ENCODE assay signal across 30 mouse cellular contexts in genomic region chr5:28263852-28264251, GRCm38 (mm10). TPM values are rescaled to one million over a fixed set of nuclear protein-coding genes. Genes with fewer than 3 reads are reported as not detected.
DNase-seq lines count a peak whose midpoint lies in the region; ATAC-seq and TF ChIP-seq lines count a peak whose summit lies in the region.
"Had no signal": no experiment of that assay in that cellular context is flagged by ENCODE, and none has a peak within 500 bp of the region (broad histone marks: within the 10 kb centered on the region; RNA-seq: fewer than 3 reads in every experiment).

No protein-coding gene starts in this region.

- H3K4me2 ChIP-seq in hindbrain, postnatal 0 days (ENCODE audit: low read depth, low read length): no peak overlapping the region
- H3K4me2 ChIP-seq in hindbrain, embryonic 11.5 days (replicated peaks; ENCODE audit: low read depth, low read length): no peak overlapping the region
- H3K4me2 ChIP-seq: embryonic facial prominence, embryonic 12.5 days; embryonic facial prominence, embryonic 15.5 days; forebrain, embryonic 12.5 days had no signal

- WGBS in hindbrain, postnatal 0 days: 19% methylated on average over 1 of the region's 1 CpGs
- 17% methylated on average over 1 of the region's 1 CpGs for WGBS in hindbrain, embryonic 11.5 days
- 42% methylated on average over 1 of the region's 1 CpGs for WGBS in embryonic facial prominence, embryonic 10.5 days

- no peak for TF ChIP-seq CTCF in hindbrain, postnatal 0 days (IDR thresholded peaks at IDR 0.05; ENCODE audit: low read depth)

- no peaks in the 10 kb centered on the region for H3K9me3 ChIP-seq in hindbrain, postnatal 0 days (ENCODE audit: low read length)
- no peaks in the 10 kb centered on the region for H3K9me3 ChIP-seq in hindbrain, embryonic 11.5 days (ENCODE audit: control insufficient read depth, low read length)
- H3K9me3 ChIP-seq in embryonic facial prominence, embryonic 10.5 days: no peaks in the 10 kb centered on the region
- H3K9me3 ChIP-seq: embryonic facial prominence, embryonic 12.5 days; embryonic facial prominence, embryonic 15.5 days; forebrain, embryonic 10.5 days; forebrain, embryonic 12.5 days; G1E had no signal

- H3K4me3 ChIP-seq in hindbrain, postnatal 0 days (ENCODE audit: low read length): no peak overlapping the region
- no peak overlapping the region for H3K4me3 ChIP-seq in hindbrain, embryonic 11.5 days (ENCODE audit: low read depth, low read length)
- H3K4me3 ChIP-seq in embryonic facial prominence, embryonic 10.5 days: no peak overlapping the region
- H3K4me3 ChIP-seq: embryonic facial prominence, embryonic 12.5 days; embryonic facial prominence, embryonic 15.5 days; erythroblast, embryonic 14.5 days; forebrain, embryonic 10.5 days; forebrain, embryonic 12.5 days had no signal

- DNase-seq in hindbrain, postnatal 0 days (ENCODE audit: low spot score): peak; percentile 25
- no peak for DNase-seq in hindbrain, embryonic 11.5 days (ENCODE audit: low spot score)
- peak; percentile 5 for DNase-seq in embryonic facial prominence, embryonic 10.5 days (ENCODE audit: low spot score)
- peak; percentile 72 for DNase-seq in retina, embryonic 14.5 days (ENCODE audit: low spot score)
- DNase-seq in urinary bladder, postnatal 4 days (ENCODE audit: low spot score in 2 of 2): no peak
- DNase-seq in adrenal gland, postnatal 10 days: no peak
- DNase-seq: adrenal gland, adult 8-10 months; adrenal gland, postnatal 25 days; B cell, adult 2 months; cerebellum, adult 11 months; cerebellum, adult 18-20 months; cerebellum, adult 8-10 months; cerebellum, adult 9-11 months; cerebellum, postnatal 14 days; cerebellum, postnatal 36 days; embryo, embryonic 11 days had no signal

- no peaks in the 10 kb centered on the region for H3K27me3 ChIP-seq in hindbrain, postnatal 0 days (ENCODE audit: insufficient read depth, low read length)
- H3K27me3 ChIP-seq in hindbrain, embryonic 11.5 days (ENCODE audit: control insufficient read depth, insufficient read depth, low read length): no peaks in the 10 kb centered on the region
- no peaks in the 10 kb centered on the region for H3K27me3 ChIP-seq in embryonic facial prominence, embryonic 10.5 days (replicated peaks; ENCODE audit: low read depth, poor library complexity, severe bottlenecking)
- H3K27me3 ChIP-seq: CH12.LX; embryonic facial prominence, embryonic 15.5 days; forebrain, embryonic 12.5 days had no signal

- no peak overlapping the region for H3K9ac ChIP-seq in hindbrain, postnatal 0 days (replicated peaks; ENCODE audit: low read length)
- H3K9ac ChIP-seq in hindbrain, embryonic 11.5 days (ENCODE audit: low read depth, low read length): no peak overlapping the region
- H3K9ac ChIP-seq: embryonic facial prominence, embryonic 12.5 days; embryonic facial prominence, embryonic 15.5 days; forebrain, embryonic 12.5 days had no signal

- H3K36me3 ChIP-seq in hindbrain, postnatal 0 days (ENCODE audit: insufficient read depth, low read length): no peaks in the 10 kb centered on the region
- H3K36me3 ChIP-seq in hindbrain, embryonic 11.5 days (ENCODE audit: control insufficient read depth, insufficient read depth, low read length): no peaks in the 10 kb centered on the region
- H3K36me3 ChIP-seq in embryonic facial prominence, embryonic 10.5 days (replicated peaks): no peaks in the 10 kb centered on the region
- H3K36me3 ChIP-seq: embryonic facial prominence, embryonic 12.5 days; embryonic facial prominence, embryonic 15.5 days; forebrain, embryonic 10.5 days; forebrain, embryonic 12.5 days; G1E had no signal

- H3K4me1 ChIP-seq in hindbrain, postnatal 0 days (ENCODE audit: insufficient read depth, low read length): 0 out of 2 replicates have a peak, but pooled peaks cover 5% of the 10 kb centered on the region
- no peaks in the 10 kb centered on the region for H3K4me1 ChIP-seq in hindbrain, embryonic 11.5 days (replicated peaks; ENCODE audit: control insufficient read depth, insufficient read depth, low read length)
- H3K4me1 ChIP-seq in embryonic facial prominence, embryonic 10.5 days: peaks cover 5% of the 10 kb centered on the region
- H3K4me1 ChIP-seq: embryonic facial prominence, embryonic 12.5 days; embryonic facial prominence, embryonic 15.5 days had no signal

- no peak for ATAC-seq in hindbrain, postnatal 0 days
- no peak for ATAC-seq in hindbrain, embryonic 11.5 days (ENCODE audit: low FRiP score)
- ATAC-seq: activated CD4-positive, CD25-positive, alpha-beta regulatory T cell, adult 4 months; CD4-positive, CD25-positive, alpha-beta regulatory T cell, adult 4 months; forebrain, embryonic 14.5 days; forebrain, embryonic 16.5 days; Patski had no signal

- H3K27ac ChIP-seq in hindbrain, postnatal 0 days: no peak overlapping the region
- H3K27ac ChIP-seq in hindbrain, embryonic 11.5 days (ENCODE audit: low read depth, low read length): no peak overlapping the region
- H3K27ac ChIP-seq in embryonic facial prominence, embryonic 10.5 days (replicated peaks): no peak overlapping the region
- H3K27ac ChIP-seq: embryonic facial prominence, embryonic 12.5 days; embryonic facial prominence, embryonic 15.5 days; forebrain, embryonic 10.5 days; forebrain, embryonic 12.5 days had no signal

RNA-seq across cellular contexts. Expression of gene Cnpy1, which starts 18.2 kb away (rescaled TPM):
- 43.9 and 45.6 TPM in 2 replicates for total RNA-seq in hindbrain, postnatal 0 days (2014; rRNA removed)
- polyA plus RNA-seq in hindbrain, postnatal 0 days (2015; fragmentation: Nextera tagmentation; extraction: Ambion mirVana): 31.7 and 36.9 TPM in 2 replicates
- polyA plus RNA-seq in hindbrain, embryonic 11.5 days (2014; fragmentation: Nextera tagmentation; extraction: Ambion mirVana): 63.4 and 73.6 TPM in 2 replicates
- 1.3 and 5.3 TPM in 2 replicates for polyA plus RNA-seq in embryonic facial prominence, embryonic 10.5 days (2016; fragmentation: Nextera tagmentation; extraction: Ambion mirVana)
- total RNA-seq in adrenal gland, postnatal 10 days (2021): under 1 TPM; 0.09 to 0.15 TPM
- total RNA-seq: adrenal gland, adult 18-20 months; adrenal gland, adult 8-10 months; adrenal gland, postnatal 25 days; common myeloid progenitor, adult 5-6 weeks had no signal
- polyA plus RNA-seq: activated CD4-positive, CD25-positive, alpha-beta regulatory T cell, adult 4 months; CD4-positive, CD25-positive, alpha-beta regulatory T cell, adult 4 months; erythroblast, embryonic 14.5 days; G1E; Patski had no signal

RNA-seq across cellular contexts. Expression of gene Rbm33, which starts 53.1 kb away (rescaled TPM):
- total RNA-seq in hindbrain, postnatal 0 days (2014; rRNA removed): 34.3 and 46.8 TPM in 2 replicates
- polyA plus RNA-seq in hindbrain, postnatal 0 days (2015; fragmentation: Nextera tagmentation; extraction: Ambion mirVana): 13.2 and 14.9 TPM in 2 replicates
- polyA plus RNA-seq in hindbrain, embryonic 11.5 days (2014; fragmentation: Nextera tagmentation; extraction: Ambion mirVana): 19.2 and 32.8 TPM in 2 replicates
- polyA plus RNA-seq in embryonic facial prominence, embryonic 10.5 days (2016; fragmentation: Nextera tagmentation; extraction: Ambion mirVana): 13.9 and 14.7 TPM in 2 replicates
- 10 to 100 TPM; 46.8 to 52.7 TPM for total RNA-seq in adrenal gland, postnatal 10 days (2021)

Comparison
In these comparisons a context has a peak if more than half of its experiments do, and no peak if none do; other contexts are left out.
1. DNase-seq: peak in hindbrain, postnatal 0 days (single experiment), embryonic facial prominence, embryonic 10.5 days (single experiment) and retina, embryonic 14.5 days (single experiment); none in hindbrain, embryonic 11.5 days (single experiment), urinary bladder, postnatal 4 days (0 of 2) and adrenal gland, postnatal 10 days (single experiment).